Mouse (Mus musculus) spleen, adult 2 months (tissue): ENCODE results near the gene Tacstd2. TPM values are rescaled to one million over a fixed set of nuclear protein-coding genes. Genes with fewer than 3 reads are reported as not detected.
A peak's percentile ranks its signal among the peaks of the same experiment; 100 is the strongest.

ENCODE experiments used
- DNase-seq, 2 experiments: peaks; one replicate each; pipeline versions ENCODE4 v3.0.0 to v3.0.0-alpha.2; 2012 to 2021; ENCODE audit warnings: low spot score in 2 of 2, low read depth in 1 of 2
- H3K27ac ChIP-seq: fragments of 200-500 bp; 2 replicates; pipeline ENCODE4 v1.5.1; 2012; ENCODE audit warnings: low read length, inconsistent platforms; ENCODE audit not compliant: insufficient read depth
- H3K27me3 ChIP-seq: fragments of 200-500 bp; 2 replicates; pipeline ENCODE4 v1.6.1; 2012; ENCODE audit warnings: mild to moderate bottlenecking, moderate library complexity, low read length, inconsistent platforms; ENCODE audit not compliant: control insufficient read depth, insufficient read depth
- H3K36me3 ChIP-seq: fragments of 200-500 bp; 2 replicates; pipeline ENCODE4 v1.6.1; 2012; ENCODE audit warnings: mild to moderate bottlenecking, low read length, inconsistent platforms; ENCODE audit not compliant: control insufficient read depth, insufficient read depth
- H3K4me1 ChIP-seq: fragments of 200-500 bp; 2 replicates; pipeline ENCODE4 v1.6.1; 2011; ENCODE audit warnings: inconsistent platforms; ENCODE audit not compliant: control insufficient read depth, insufficient read depth, insufficient read length
- H3K4me3 ChIP-seq: fragments of 200-500 bp; 2 replicates; pipeline ENCODE4 v1.5.1; 2011; ENCODE audit warnings: mild to moderate bottlenecking, inconsistent platforms; ENCODE audit not compliant: insufficient read depth, insufficient read length; ENCODE audit errors: extremely low read depth
- CTCF ChIP-seq: fragments of 200-500 bp; IDR thresholded peaks from 2 replicates; pipeline ENCODE4 v1.5.1; 2011; ENCODE audit warnings: mild to moderate bottlenecking, inconsistent platforms; ENCODE audit not compliant: insufficient read depth, insufficient read length, insufficient replicate concordance; ENCODE audit errors: extremely low read depth
- POLR2A ChIP-seq: fragments of 200-500 bp; IDR thresholded peaks from 2 replicates; pipeline ENCODE4 v1.6.1; 2011; ENCODE audit warnings: low read depth, low read length, inconsistent platforms
- WGBS: fragments of 180-500 bp; shearing (Covaris S2); methylation state at CpG from one replicate; pipeline ENCODE4 v1.1.7; 2018; 5-methylcytosine and 5-hydroxymethylcytosine counted together
- polyA plus RNA-seq: library from polyadenylated mRNA; depleted of rRNA; stranded (reverse); fragments of >200 nt; gene quantifications from 2 replicates; pipeline ENCODE4 v1.2.3, GENCODE M21; 2012; rRNA removed

Gene Tacstd2
- polyA plus RNA-seq: 2.7 and 3.7 TPM in 2 replicates

- TF ChIP-seq CTCF: no peak
- Histone ChIP-seq H3K4me3 (peak within 1 kb of the TSS; percentile 45), H3K27me3 (peaks cover 18% of the 10 kb centered on the region), H3K4me1 (peaks cover 12% of the 10 kb centered on the region), H3K36me3 (no peaks in the 10 kb centered on the region), H3K27ac (0 out of 2 replicates have a peak within 1 kb of the TSS, but pooled peaks have one; percentile 4)
- DNase-seq: no peak
- WGBS: 29% methylated on average over 8 of the region's 8 CpGs
Observed at GRCm38 (mm10) chr6:67535777-67536054, at the start of gene Tacstd2. Gene Tacstd2 (minus strand): TSS chr6:67535796.

- no peak overlapping the region for H3K4me3 ChIP-seq
- H3K4me1 ChIP-seq: peaks cover 3% of the 10 kb centered on the region; the same call in 1 of the 2 replicates
- 17% methylated on average over 3 of the region's 3 CpGs for WGBS
- DNase-seq: no peak
- H3K27me3 ChIP-seq: no peaks in the 10 kb centered on the region
- H3K27ac ChIP-seq: no peak overlapping the region
- TF ChIP-seq POLR2A (no peak), CTCF (no peak)
- no peaks in the 10 kb centered on the region for H3K36me3 ChIP-seq
Observed at GRCm38 (mm10) chr6:67566270-67566669, 30.7 kb upstream of the Tacstd2 start.

GRCm38 (mm10) chr6:67555376-67555775, 19.8 kb upstream of the Tacstd2 start:
- peak in 1 of 2 experiments; percentile 73 for DNase-seq
- TF ChIP-seq POLR2A (no peak), CTCF (no peak)
- Histone ChIP-seq H3K4me1 (no peaks in the 10 kb centered on the region), H3K4me3 (no peak overlapping the region), H3K27me3 (no peaks in the 10 kb centered on the region), H3K27ac (no peak overlapping the region), H3K36me3 (no peaks in the 10 kb centered on the region)

GRCm38 (mm10) chr6:67549550-67549949, 14.0 kb upstream of the Tacstd2 start:
- 32% methylated on average over 1 of the region's 1 CpGs for WGBS
- DNase-seq: no peak
- Histone ChIP-seq H3K27me3 (no peaks in the 10 kb centered on the region), H3K4me3 (no peak overlapping the region), H3K4me1 (no peaks in the 10 kb centered on the region), H3K36me3 (no peaks in the 10 kb centered on the region), H3K27ac (no peak overlapping the region)
- TF ChIP-seq POLR2A (no peak), CTCF (no peak)

GRCm38 (mm10) chr6:67535005-67535776, 405 bp downstream of the Tacstd2 start:
- Histone ChIP-seq H3K27ac (0 out of 2 replicates have a peak overlapping the region, but pooled peaks have one; percentile 4), H3K4me1 (peaks cover 12% of the 10 kb centered on the region), H3K27me3 (peaks cover 18% of the 10 kb centered on the region), H3K36me3 (no peaks in the 10 kb centered on the region), H3K4me3 (peak overlapping the region; percentile 45)
- no peak for DNase-seq
- TF ChIP-seq CTCF (no peak), POLR2A (no peak)
- WGBS: 3% methylated on average over 62 of the region's 62 CpGs

GRCm38 (mm10) chr6:67534191-67535004, 1.2 kb downstream of the Tacstd2 start:
- Histone ChIP-seq H3K27me3 (peaks cover 18% of the 10 kb centered on the region), H3K4me3 (peak overlapping the region; percentile 45; the same call in 1 of the 2 replicates), H3K27ac (0 out of 2 replicates have a peak overlapping the region, but pooled peaks have one; percentile 4), H3K36me3 (no peaks in the 10 kb centered on the region), H3K4me1 (peaks cover 12% of the 10 kb centered on the region)
- DNase-seq: no peak
- no peak for TF ChIP-seq POLR2A
- no peak for TF ChIP-seq CTCF
- WGBS: 17% methylated on average over 31 of the region's 31 CpGs
